Mouse (Mus musculus) embryonic facial prominence, embryonic 12.5 days (tissue): ENCODE results near the gene Gad1. TPM values are rescaled to one million over a fixed set of nuclear protein-coding genes. Genes with fewer than 3 reads are reported as not detected.

Experiments
- ATAC-seq: fragments of 200-750 bp; cut with Nextera tagmentation; 2 replicates; pipeline ENCODE4 v1.8.0; 2017; ENCODE audit not compliant: insufficient number of reproducible peaks, insufficient read depth, low FRiP score, low TSS enrichment
- H3K27ac ChIP-seq: fragments of 300-500 bp; sonication (generic); 2 replicates; pipeline ENCODE4 v1.5.1; 2016; ENCODE audit warnings: mild to moderate bottlenecking
- H3K27me3 ChIP-seq: fragments of 300-500 bp; sonication (generic); 2 replicates; pipeline ENCODE4 v1.6.1; 2016; ENCODE audit warnings: mild to moderate bottlenecking, moderate library complexity
- H3K36me3 ChIP-seq: fragments of 300-500 bp; sonication (generic); 2 replicates; pipeline ENCODE4 v1.6.1; 2016; ENCODE audit warnings: mild to moderate bottlenecking
- H3K4me1 ChIP-seq: fragments of 300-500 bp; sonication (generic); 2 replicates; pipeline ENCODE4 v1.6.1; 2016
- H3K4me2 ChIP-seq: fragments of 300-500 bp; sonication (generic); replicated peaks from 2 replicates; pipeline ENCODE4 v1.6.1; 2016; ENCODE audit warnings: mild to moderate bottlenecking, moderate library complexity
- H3K4me3 ChIP-seq: fragments of 300-500 bp; sonication (generic); 2 replicates; pipeline ENCODE4 v1.5.1; 2016; ENCODE audit warnings: mild to moderate bottlenecking
- H3K9ac ChIP-seq: fragments of 300-500 bp; sonication (generic); 2 replicates; pipeline ENCODE4 v1.6.1; 2016; ENCODE audit warnings: mild to moderate bottlenecking, moderate library complexity
- H3K9me3 ChIP-seq: fragments of 300-500 bp; sonication (generic); 2 replicates; pipeline ENCODE4 v1.6.1; 2016; ENCODE audit warnings: mild to moderate bottlenecking, moderate library complexity
- WGBS: fragments of 180-500 bp; shearing (Covaris S2); methylation state at CpG from one replicate; pipeline ENCODE4 v1.1.7; 2016; 5-methylcytosine and 5-hydroxymethylcytosine counted together
- polyA plus RNA-seq: library from polyadenylated mRNA; unstranded; fragments of >200 nt; fragmentation: Nextera tagmentation; extraction: Ambion mirVana; gene quantifications from 2 replicates; pipeline ENCODE4 v1.2.1, GENCODE M21; 2016

Gad1 gene
- polyA plus RNA-seq, 1 experiment from 2014 or later = 0.96 TPM

- Histone ChIP-seq H3K36me3 (no peaks in the 10 kb centered on the region), H3K27me3 (peaks cover 51% of the 10 kb centered on the region), H3K27ac (no peak overlapping the region), H3K4me1 (peaks cover 20% of the 10 kb centered on the region), H3K4me3 (no peak overlapping the region), H3K4me2 (no peak overlapping the region), H3K9ac (no peak overlapping the region), H3K9me3 (no peaks in the 10 kb centered on the region)
- no peak for ATAC-seq
- 7% methylated on average over 15 of the region's 18 CpGs for WGBS
These were observed 5.4 kb downstream of the Gad1 start for GRCm38 (mm10) chr2:70558112-70558842.

GRCm38 (mm10) chr2:70558843-70559451, 6.1 kb downstream of the Gad1 start:
- Histone ChIP-seq H3K27me3 (peaks cover 58% of the 10 kb centered on the region), H3K4me3 (no peak overlapping the region), H3K27ac (no peak overlapping the region), H3K36me3 (no peaks in the 10 kb centered on the region), H3K4me2 (no peak overlapping the region), H3K9ac (no peak overlapping the region), H3K4me1 (peaks cover 26% of the 10 kb centered on the region), H3K9me3 (no peaks in the 10 kb centered on the region)
- 12% methylated on average over 24 of the region's 24 CpGs for WGBS
- no peak for ATAC-seq

- Histone ChIP-seq H3K4me2 (no peak overlapping the region), H3K4me1 (peaks cover 29% of the 10 kb centered on the region), H3K9me3 (no peaks in the 10 kb centered on the region), H3K4me3 (no peak overlapping the region), H3K36me3 (no peaks in the 10 kb centered on the region), H3K9ac (no peak overlapping the region), H3K27me3 (peaks cover 64% of the 10 kb centered on the region), H3K27ac (no peak overlapping the region)
- WGBS = 2% methylated on average over 13 of the region's 13 CpGs
- no peak for ATAC-seq
These were observed 6.6 kb downstream of the Gad1 start for GRCm38 (mm10) chr2:70559520-70559919.

GRCm38 (mm10) chr2:70561077-70561795, 8.4 kb downstream of the Gad1 start:
- H3K4me3 ChIP-seq = peak overlapping the region; percentile 28; the same call in 1 of the 2 replicates
- under 1% methylated on average over 29 of the region's 29 CpGs for WGBS
- H3K9me3 ChIP-seq = no peaks in the 10 kb centered on the region
- H3K4me2 ChIP-seq = peak overlapping the region; percentile 27
- peaks cover 81% of the 10 kb centered on the region for H3K27me3 ChIP-seq
- H3K27ac ChIP-seq = no peak overlapping the region
- no peak for ATAC-seq
- no peak overlapping the region for H3K9ac ChIP-seq
- H3K4me1 ChIP-seq = peaks cover 34% of the 10 kb centered on the region
- no peaks in the 10 kb centered on the region for H3K36me3 ChIP-seq

GRCm38 (mm10) chr2:70562011-70562491, 9.2 kb downstream of the Gad1 start:
- peaks cover 87% of the 10 kb centered on the region for H3K27me3 ChIP-seq
- no peak overlapping the region for H3K27ac ChIP-seq
- ATAC-seq = no peak
- H3K4me3 ChIP-seq = peak overlapping the region; percentile 28
- H3K36me3 ChIP-seq = no peaks in the 10 kb centered on the region
- peaks cover 41% of the 10 kb centered on the region for H3K4me1 ChIP-seq
- 0 out of 2 replicates have a peak overlapping the region, but pooled peaks have one; percentile 7 for H3K9ac ChIP-seq
- H3K9me3 ChIP-seq = no peaks in the 10 kb centered on the region
- peak overlapping the region; percentile 44 for H3K4me2 ChIP-seq
- 0% methylated on average over 41 of the region's 42 CpGs for WGBS

- Histone ChIP-seq H3K9ac (peak overlapping the region; percentile 7; the same call in 1 of the 2 replicates), H3K36me3 (no peaks in the 10 kb centered on the region), H3K4me1 (peaks cover 46% of the 10 kb centered on the region), H3K4me2 (peak overlapping the region; percentile 44), H3K27ac (no peak overlapping the region), H3K27me3 (peaks cover 92% of the 10 kb centered on the region), H3K9me3 (no peaks in the 10 kb centered on the region), H3K4me3 (peak overlapping the region; percentile 28)
- under 1% methylated on average over 31 of the region's 34 CpGs for WGBS
- no peak for ATAC-seq
These were observed 9.7 kb downstream of the Gad1 start for GRCm38 (mm10) chr2:70562611-70562980.

GRCm38 (mm10) chr2:70562981-70563671, 10.3 kb downstream of the Gad1 start:
- H3K4me2 ChIP-seq = peak overlapping the region; percentile 44
- 1% methylated on average over 40 of the region's 40 CpGs for WGBS
- H3K9me3 ChIP-seq = no peaks in the 10 kb centered on the region
- H3K27me3 ChIP-seq = peaks cover 97% of the 10 kb centered on the region
- ATAC-seq = no peak
- H3K4me3 ChIP-seq = peak overlapping the region; percentile 28
- no peaks in the 10 kb centered on the region for H3K36me3 ChIP-seq
- peaks cover 51% of the 10 kb centered on the region for H3K4me1 ChIP-seq
- H3K9ac ChIP-seq = no peak overlapping the region; the same call in none of the 2 replicates
- H3K27ac ChIP-seq = no peak overlapping the region

- H3K4me2 ChIP-seq = peak overlapping the region; percentile 44
- H3K4me3 ChIP-seq = peak overlapping the region; percentile 28
- H3K27me3 ChIP-seq = peaks cover 98% of the 10 kb centered on the region
- no peak overlapping the region for H3K27ac ChIP-seq
- 1% methylated on average over 38 of the region's 38 CpGs for WGBS
- H3K4me1 ChIP-seq = peaks cover 58% of the 10 kb centered on the region
- no peaks in the 10 kb centered on the region for H3K36me3 ChIP-seq
- no peak overlapping the region; the same call in 1 of the 2 replicates for H3K9ac ChIP-seq
- no peak for ATAC-seq
- no peaks in the 10 kb centered on the region for H3K9me3 ChIP-seq
These were observed 11.1 kb downstream of the Gad1 start for GRCm38 (mm10) chr2:70563721-70564645.

GRCm38 (mm10) chr2:70564646-70565315, 11.9 kb downstream of the Gad1 start:
- H3K9me3 ChIP-seq = no peaks in the 10 kb centered on the region
- peaks cover 58% of the 10 kb centered on the region for H3K4me1 ChIP-seq
- no peak overlapping the region for H3K27ac ChIP-seq
- no peaks in the 10 kb centered on the region for H3K36me3 ChIP-seq
- no peak for ATAC-seq
- no peak overlapping the region for H3K4me3 ChIP-seq
- no peak overlapping the region for H3K9ac ChIP-seq
- peak overlapping the region; percentile 0; the same call in 1 of the 2 replicates for H3K4me2 ChIP-seq
- WGBS = 4% methylated on average over 15 of the region's 15 CpGs
- H3K27me3 ChIP-seq = peaks cover 98% of the 10 kb centered on the region
